Mouse (Mus musculus): Measurements from ENCODE around the gene Hist1h4i. TPM values are rescaled to one million over a fixed set of nuclear protein-coding genes. Genes with fewer than 3 reads are reported as not detected.
"Not testable (repeated sequence)": the region's sequence is repeated elsewhere in the genome, so short reads cannot be mapped to it uniquely, and the experiment has no call there.

Hist1h4i gene
- polyA plus RNA-seq (2015; fragmentation: Nextera tagmentation; extraction: Ambion mirVana): 38.8 and 52.6 TPM in 2 replicates

GRCm38 (mm10) chr13:22041142-22041536 is at the start of gene Hist1h4i:
TSS of gene Hist1h4i (minus strand) at chr13:22041362.
- peak within 1 kb of the TSS; percentile 88 for H3K9ac ChIP-seq
- peak within 1 kb of the TSS; percentile 61 for H3K4me3 ChIP-seq (replicated peaks)
- not testable (repeated sequence) for H3K36me3 ChIP-seq; H3K27me3 ChIP-seq; H3K9me3 ChIP-seq (replicated peaks)
- under 1% methylated on average over 27 of the region's 27 CpGs for WGBS (ENCODE audit: insufficient replicate concordance)
- DNase-seq (peak; percentile 94), ATAC-seq (ENCODE audit: low read depth) (peak; percentile 48)
- peaks cover 74% of the 10 kb centered on the region for H3K4me1 ChIP-seq (replicated peaks)
- H3K4me2 ChIP-seq: peak within 1 kb of the TSS; percentile 82
- H3K27ac ChIP-seq: peak within 1 kb of the TSS; percentile 100

- WGBS (ENCODE audit: insufficient replicate concordance): 50% methylated on average over 1 of the region's 1 CpGs
- H3K4me1 ChIP-seq (replicated peaks); H3K9me3 ChIP-seq (replicated peaks); ATAC-seq (ENCODE audit: low read depth); H3K27me3 ChIP-seq; H3K36me3 ChIP-seq; H3K4me3 ChIP-seq (replicated peaks); H3K4me2 ChIP-seq; DNase-seq; H3K9ac ChIP-seq; H3K27ac ChIP-seq: not testable (repeated sequence)
Observed at GRCm38 (mm10) chr13:22084140-22084539, 43.0 kb upstream of the Hist1h4i start, which contains the start of gene Vmn1r188. TSS of gene Vmn1r188 (plus strand) at chr13:22084440.

- Histone ChIP-seq H3K9me3 (replicated peaks) (no peaks in the 10 kb centered on the region), H3K36me3 (no peaks in the 10 kb centered on the region), H3K27ac (no peak overlapping the region), H3K9ac (no peak overlapping the region), H3K27me3 (no peaks in the 10 kb centered on the region), H3K4me1 (replicated peaks) (no peaks in the 10 kb centered on the region), H3K4me3 (replicated peaks) (no peak overlapping the region), H3K4me2 (no peak overlapping the region)
- DNase-seq (no peak), ATAC-seq (ENCODE audit: low read depth) (no peak)
- 35% methylated on average over 1 of the region's 1 CpGs for WGBS (ENCODE audit: insufficient replicate concordance)
Observed at GRCm38 (mm10) chr13:22063468-22063867, 22.3 kb upstream of the Hist1h4i start.

- DNase-seq: no peak
- no peaks in the 10 kb centered on the region for H3K9me3 ChIP-seq (replicated peaks)
- H3K4me3 ChIP-seq (replicated peaks): no peak overlapping the region
- WGBS (ENCODE audit: insufficient replicate concordance): 49% methylated on average over 1 of the region's 1 CpGs
- H3K36me3 ChIP-seq: no peaks in the 10 kb centered on the region
- H3K4me2 ChIP-seq: no peak overlapping the region
- H3K9ac ChIP-seq: no peak overlapping the region
- H3K4me1 ChIP-seq (replicated peaks): no peaks in the 10 kb centered on the region
- no peak overlapping the region for H3K27ac ChIP-seq
- H3K27me3 ChIP-seq: no peaks in the 10 kb centered on the region
- ATAC-seq (ENCODE audit: low read depth): no peak
Observed at GRCm38 (mm10) chr13:22061422-22061821, 20.3 kb upstream of the Hist1h4i start.

GRCm38 (mm10) chr13:22053754-22054153 is 12.6 kb upstream of the Hist1h4i start:
- 82% methylated on average over 1 of the region's 1 CpGs for WGBS (ENCODE audit: insufficient replicate concordance)
- Histone ChIP-seq H3K27ac (no peak overlapping the region), H3K4me3 (replicated peaks) (no peak overlapping the region), H3K4me1 (replicated peaks) (peaks cover 32% of the 10 kb centered on the region), H3K27me3 (no peaks in the 10 kb centered on the region), H3K36me3 (no peaks in the 10 kb centered on the region), H3K4me2 (no peak overlapping the region), H3K9ac (no peak overlapping the region), H3K9me3 (replicated peaks) (no peaks in the 10 kb centered on the region)
- no peak for ATAC-seq (ENCODE audit: low read depth)
- no peak for DNase-seq

- Histone ChIP-seq H3K9ac (peak overlapping the region; percentile 77), H3K9me3 (replicated peaks) (no peaks in the 10 kb centered on the region), H3K27ac (peak overlapping the region; percentile 70; the same call in 1 of the 2 replicates), H3K36me3 (no peaks in the 10 kb centered on the region), H3K4me3 (replicated peaks) (peak overlapping the region; percentile 65), H3K4me1 (replicated peaks) (peaks cover 36% of the 10 kb centered on the region), H3K4me2 (peak overlapping the region; percentile 85), H3K27me3 (no peaks in the 10 kb centered on the region)
- no peak for DNase-seq
- WGBS (ENCODE audit: insufficient replicate concordance): 6% methylated on average over 5 of the region's 5 CpGs
- ATAC-seq (ENCODE audit: low read depth): no peak
Observed at GRCm38 (mm10) chr13:22051523-22051859, 10.3 kb upstream of the Hist1h4i start.

DNA sequence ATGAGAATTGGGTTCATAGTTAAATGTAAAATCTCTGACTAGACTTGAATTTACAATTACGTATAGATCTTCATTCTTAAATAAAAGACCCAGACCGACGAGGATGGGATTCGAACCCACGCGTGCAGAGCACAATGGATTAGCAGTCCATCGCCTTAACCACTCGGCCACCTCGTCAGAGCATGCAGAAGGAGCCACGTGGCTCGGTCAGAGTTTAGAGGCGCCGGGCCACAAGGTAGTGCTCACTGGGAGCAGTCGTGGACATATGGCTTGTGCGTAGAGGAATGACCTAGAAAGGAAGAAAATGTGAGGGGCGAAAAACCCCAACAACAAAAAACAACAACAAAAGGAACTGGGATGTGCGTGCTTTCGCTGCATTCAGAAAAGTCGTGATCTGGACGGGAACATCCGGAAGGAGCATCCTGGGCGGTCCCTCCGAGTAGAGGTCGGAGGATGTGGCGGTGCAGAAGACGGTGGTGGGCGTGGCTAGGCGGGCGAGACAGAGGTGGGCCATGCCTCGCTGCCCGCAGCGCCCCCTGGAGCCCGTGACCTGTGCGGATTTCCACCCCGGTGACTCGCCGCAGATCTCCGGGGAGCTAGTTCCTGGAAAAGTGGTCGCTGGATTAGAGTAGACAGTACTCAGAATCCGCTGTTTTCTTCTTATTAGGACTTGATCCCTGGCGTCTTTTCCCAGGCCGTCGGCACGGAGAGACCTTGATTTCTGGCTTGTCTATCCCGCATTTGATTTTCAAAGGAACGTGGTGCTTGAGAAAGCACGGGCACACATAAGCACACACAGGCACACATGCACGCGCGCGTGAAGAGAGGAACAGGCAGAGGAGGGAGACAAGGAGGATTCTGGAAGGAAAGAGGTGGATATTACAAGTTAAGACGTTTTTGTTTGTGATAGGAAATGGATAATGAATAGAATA is 9.7 kb upstream of the Hist1h4i start:
- under 1% methylated on average over 52 of the region's 52 CpGs for WGBS (ENCODE audit: insufficient replicate concordance)
- Histone ChIP-seq H3K4me2 (peak overlapping the region; percentile 85), H3K9ac (peak overlapping the region; percentile 77), H3K9me3 (replicated peaks) (no peaks in the 10 kb centered on the region), H3K27ac (peak overlapping the region; percentile 74), H3K4me3 (replicated peaks) (peak overlapping the region; percentile 65), H3K36me3 (no peaks in the 10 kb centered on the region), H3K4me1 (replicated peaks) (peaks cover 42% of the 10 kb centered on the region), H3K27me3 (no peaks in the 10 kb centered on the region)
- peak; percentile 93 for DNase-seq
- peak; percentile 96 for ATAC-seq (ENCODE audit: low read depth)

DNA sequence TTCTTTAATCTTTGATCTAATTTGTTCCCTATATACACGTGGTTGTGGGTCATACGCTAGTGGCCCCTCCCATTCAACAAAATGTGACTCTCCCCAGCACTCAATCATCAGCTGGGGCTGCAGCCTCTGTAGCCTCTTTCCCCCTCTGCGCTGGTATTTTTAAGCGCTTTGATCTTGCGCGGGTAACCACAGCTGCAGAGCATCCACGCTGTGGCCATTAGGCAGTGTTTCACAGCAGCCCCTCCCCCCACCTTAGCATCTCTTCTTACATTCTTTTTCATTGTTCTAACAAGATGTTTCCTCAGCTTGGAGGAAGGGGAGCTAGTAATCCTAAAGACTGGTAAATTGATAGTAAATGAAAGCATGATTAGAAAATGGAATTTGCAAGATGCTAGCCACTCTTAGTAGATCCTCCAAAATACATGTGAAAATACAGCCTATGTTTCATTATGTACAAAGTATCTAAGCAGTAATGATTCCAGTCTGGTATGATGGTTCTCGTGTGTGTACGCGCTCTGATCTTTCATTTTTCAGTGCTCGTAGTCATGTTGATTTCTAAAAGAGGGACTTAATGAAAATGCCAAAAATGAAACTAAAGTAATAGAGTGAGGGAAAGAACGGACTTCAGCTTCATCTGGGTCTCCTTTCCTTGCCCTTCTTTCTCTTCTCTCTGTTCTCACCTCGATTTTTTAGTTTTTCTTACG is 8.7 kb upstream of the Hist1h4i start:
- ATAC-seq (ENCODE audit: low read depth): no peak
- Histone ChIP-seq H3K9me3 (replicated peaks) (no peaks in the 10 kb centered on the region), H3K4me2 (peak overlapping the region; percentile 85), H3K36me3 (no peaks in the 10 kb centered on the region), H3K4me1 (replicated peaks) (peaks cover 45% of the 10 kb centered on the region), H3K27me3 (no peaks in the 10 kb centered on the region), H3K27ac (peak overlapping the region; percentile 74), H3K4me3 (replicated peaks) (peak overlapping the region; percentile 65), H3K9ac (peak overlapping the region; percentile 74)
- 1% methylated on average over 14 of the region's 14 CpGs for WGBS (ENCODE audit: insufficient replicate concordance)
- no peak for DNase-seq

DNA sequence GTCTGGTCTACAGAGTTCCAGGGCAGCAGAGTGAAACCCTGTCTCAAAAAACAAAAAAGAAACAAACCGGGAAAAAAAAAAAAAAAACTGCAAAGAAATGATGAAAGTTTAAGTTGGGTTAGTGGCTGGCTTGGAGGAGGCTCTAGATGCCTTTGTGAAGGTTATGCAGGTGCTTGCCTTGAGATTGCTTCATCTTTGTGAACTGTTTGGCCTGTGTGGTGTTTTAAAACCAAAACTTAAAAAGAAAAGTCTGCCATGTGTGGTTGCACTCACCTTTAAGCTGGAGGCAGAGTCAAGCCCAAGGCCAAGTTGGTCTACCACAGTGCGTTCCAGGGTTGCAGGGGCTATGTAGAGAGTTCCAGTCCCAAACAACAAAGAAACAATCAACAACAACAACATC is 7.9 kb upstream of the Hist1h4i start:
- ATAC-seq (ENCODE audit: low read depth): no peak
- H3K27ac ChIP-seq: no peak overlapping the region
- 56% methylated on average over 2 of the region's 2 CpGs for WGBS (ENCODE audit: insufficient replicate concordance)

GRCm38 (mm10) chr13:22045311-22045710 is 4.1 kb upstream of the Hist1h4i start:
- Histone ChIP-seq H3K4me3 (replicated peaks) (peak overlapping the region; percentile 54; the same call in 1 of the 2 replicates), H3K36me3 (no peaks in the 10 kb centered on the region), H3K4me2 (peak overlapping the region; percentile 62), H3K27ac (peak overlapping the region; percentile 96), H3K9ac (peak overlapping the region; percentile 76), H3K9me3 (replicated peaks) (no peaks in the 10 kb centered on the region), H3K4me1 (replicated peaks) (peaks cover 57% of the 10 kb centered on the region), H3K27me3 (no peaks in the 10 kb centered on the region)
- DNase-seq: no peak
- WGBS (ENCODE audit: insufficient replicate concordance): 21% methylated on average over 2 of the region's 2 CpGs
- no peak for ATAC-seq (ENCODE audit: low read depth)

More for the DNA sequence above, 7.9 kb upstream of the Hist1h4i start:
- H3K36me3 ChIP-seq: no peaks in the 10 kb centered on the region
- H3K4me2 ChIP-seq: peak overlapping the region; percentile 34; the same call in 1 of the 2 replicates
- no peaks in the 10 kb centered on the region for H3K27me3 ChIP-seq
- H3K9ac ChIP-seq: no peak overlapping the region
- H3K4me3 ChIP-seq (replicated peaks): 0 out of 2 replicates have a peak overlapping the region, but pooled peaks have one; percentile 2
- no peak for DNase-seq
- H3K4me1 ChIP-seq (replicated peaks): peaks cover 52% of the 10 kb centered on the region
- no peaks in the 10 kb centered on the region for H3K9me3 ChIP-seq (replicated peaks)

- Histone ChIP-seq H3K27ac (peak overlapping the region; percentile 96), H3K9me3 (replicated peaks) (no peaks in the 10 kb centered on the region), H3K4me2 (peak overlapping the region; percentile 62), H3K9ac (peak overlapping the region; percentile 76), H3K27me3 (no peaks in the 10 kb centered on the region), H3K36me3 (no peaks in the 10 kb centered on the region), H3K4me1 (replicated peaks) (peaks cover 57% of the 10 kb centered on the region), H3K4me3 (replicated peaks) (peak overlapping the region; percentile 54)
- ATAC-seq (ENCODE audit: low read depth) (no peak), DNase-seq (no peak)
- WGBS (ENCODE audit: insufficient replicate concordance): 84% methylated on average over 6 of the region's 6 CpGs
Observed at GRCm38 (mm10) chr13:22044432-22045155, 3.4 kb upstream of the Hist1h4i start.
